Mouse (Mus musculus) neural tube, embryonic 14.5 days (tissue): ENCODE data around the gene Foxd2. TPM values are rescaled to one million over a fixed set of nuclear protein-coding genes. Genes with fewer than 3 reads are reported as not detected.

Source experiments
- ATAC-seq: fragments of 200-750 bp; cut with Nextera tagmentation; 2 replicates; pipeline ENCODE4 v1.8.0; 2017; ENCODE audit warnings: low read depth, mild to moderate bottlenecking, moderate TSS enrichment, moderate library complexity
- H3K27ac ChIP-seq: fragments of 300-500 bp; sonication (generic); 2 replicates; pipeline ENCODE4 v1.5.1; 2014; ENCODE audit warnings: low read depth, mild to moderate bottlenecking, control low read depth, low read length, moderate library complexity, mixed read lengths
- H3K27me3 ChIP-seq: fragments of 300-500 bp; sonication (generic); 2 replicates; pipeline ENCODE4 v1.6.1; 2014; ENCODE audit warnings: low read length; ENCODE audit not compliant: control insufficient read depth, insufficient read depth
- H3K36me3 ChIP-seq: fragments of 300-500 bp; sonication (generic); 2 replicates; pipeline ENCODE4 v1.6.1; 2014; ENCODE audit warnings: low read length, mixed read lengths; ENCODE audit not compliant: control insufficient read depth, insufficient read depth
- H3K4me1 ChIP-seq: fragments of 300-500 bp; sonication (generic); 2 replicates; pipeline ENCODE4 v1.6.1; 2014; ENCODE audit warnings: low read length; ENCODE audit not compliant: control insufficient read depth, insufficient read depth
- H3K4me2 ChIP-seq: fragments of 300-500 bp; sonication (generic); 2 replicates; pipeline ENCODE4 v1.6.1; 2014; ENCODE audit warnings: mild to moderate bottlenecking, low read depth, low read length, control low read depth
- H3K4me3 ChIP-seq: fragments of 300-500 bp; sonication (generic); 2 replicates; pipeline ENCODE4 v1.5.1; 2014; ENCODE audit warnings: low read depth, low read length, control low read depth, mixed read lengths
- H3K9ac ChIP-seq: fragments of 300-500 bp; sonication (generic); replicated peaks from 2 replicates; pipeline ENCODE4 v1.6.1; 2014; ENCODE audit warnings: low read depth, mild to moderate bottlenecking, control low read depth, low read length, mixed read lengths
- H3K9me3 ChIP-seq: fragments of 300-500 bp; sonication (generic); 2 replicates; pipeline ENCODE4 v1.6.1; 2016; ENCODE audit warnings: low read length; ENCODE audit not compliant: control insufficient read depth
- WGBS: fragments of 180-500 bp; shearing (Covaris S2); extraction: QIAGEN DNeasy Blood & Tissue Kit; methylation state at CpG from one replicate; pipeline ENCODE4 v1.1.7; 2014; 5-methylcytosine and 5-hydroxymethylcytosine counted together
- polyA plus RNA-seq: library from polyadenylated mRNA; unstranded; fragments of >200 nt; fragmentation: Nextera tagmentation; extraction: Ambion mirVana; gene quantifications from 2 replicates; pipeline ENCODE4 v1.2.1, GENCODE M21; 2014

The Foxd2 gene
- polyA plus RNA-seq, 1 experiment from 2014 or later, result not detected

DNA sequence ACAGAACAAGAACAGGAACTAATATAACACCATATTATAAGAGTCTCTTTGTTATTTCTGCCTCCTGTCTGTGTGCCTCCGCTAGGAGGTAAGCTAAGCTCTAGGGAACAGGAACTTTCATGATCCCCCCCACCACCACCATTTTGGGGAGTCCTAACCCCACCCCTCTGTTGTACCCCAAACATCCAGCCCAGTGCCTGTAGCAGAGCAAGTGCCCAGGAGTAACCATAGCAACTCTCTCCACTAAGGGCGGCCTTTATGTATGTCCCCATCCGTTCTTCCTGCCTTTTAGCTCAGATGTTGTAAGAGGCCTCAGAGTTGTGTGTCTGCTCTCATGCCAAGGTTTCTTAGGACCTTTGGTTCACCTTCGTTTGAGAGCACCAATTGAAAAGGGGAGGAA, 33.4 kb upstream of the Foxd2 start:
- ATAC-seq, result peak; percentile 45; the same call in 1 of the 2 replicates
- WGBS, result 26% methylated on average over 4 of the region's 4 CpGs
- no peak overlapping the region for H3K4me3 ChIP-seq

DNA sequence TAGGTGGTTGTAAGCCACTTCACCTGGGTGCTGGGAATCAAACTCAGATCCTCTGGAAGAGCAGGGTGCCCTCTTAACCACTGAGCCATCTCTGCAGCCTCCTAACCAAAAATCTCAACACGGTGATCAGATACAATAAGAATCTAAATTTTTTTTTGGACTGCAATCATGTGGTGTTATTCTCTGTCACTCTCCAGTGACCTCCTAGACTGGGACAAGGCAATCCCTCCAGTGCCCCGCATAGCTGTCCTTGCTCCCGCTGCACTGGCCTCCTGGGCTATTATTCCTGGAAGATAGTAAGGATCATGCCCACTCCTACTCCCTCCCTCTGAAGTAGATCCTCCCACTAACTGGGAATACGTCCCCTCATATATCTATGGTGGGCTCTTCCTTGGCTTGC, 32.6 kb upstream of the Foxd2 start:
- H3K4me1 ChIP-seq, result no peaks in the 10 kb centered on the region
- 0 out of 2 replicates have a peak, but pooled peaks have one; percentile 33 for ATAC-seq
- H3K9me3 ChIP-seq, result no peaks in the 10 kb centered on the region
- H3K4me2 ChIP-seq, result no peak overlapping the region
- H3K27ac ChIP-seq, result no peak overlapping the region
- no peaks in the 10 kb centered on the region for H3K36me3 ChIP-seq
- peaks cover 6% of the 10 kb centered on the region for H3K27me3 ChIP-seq
- no peak overlapping the region for H3K4me3 ChIP-seq
- no peak overlapping the region for H3K9ac ChIP-seq
- 59% methylated on average over 4 of the region's 4 CpGs for WGBS

More for the DNA sequence above, 33.4 kb upstream of the Foxd2 start:
- Histone ChIP-seq H3K9ac (no peak overlapping the region), H3K4me2 (no peak overlapping the region), H3K9me3 (no peaks in the 10 kb centered on the region), H3K27me3 (peaks cover 10% of the 10 kb centered on the region), H3K36me3 (no peaks in the 10 kb centered on the region), H3K27ac (no peak overlapping the region), H3K4me1 (no peaks in the 10 kb centered on the region)

- no peak for ATAC-seq
- H3K27ac ChIP-seq, result no peak overlapping the region
- no peak overlapping the region for H3K4me2 ChIP-seq
- H3K36me3 ChIP-seq, result no peaks in the 10 kb centered on the region
- no peak overlapping the region for H3K9ac ChIP-seq
- no peaks in the 10 kb centered on the region for H3K4me1 ChIP-seq
- no peaks in the 10 kb centered on the region for H3K9me3 ChIP-seq
- no peak overlapping the region for H3K4me3 ChIP-seq
- H3K27me3 ChIP-seq, result no peaks in the 10 kb centered on the region
- WGBS, result 68% methylated on average over 3 of the region's 3 CpGs
Measured at GRCm38 (mm10) chr4:114938248-114938647, 29.6 kb upstream of the Foxd2 start.

DNA sequence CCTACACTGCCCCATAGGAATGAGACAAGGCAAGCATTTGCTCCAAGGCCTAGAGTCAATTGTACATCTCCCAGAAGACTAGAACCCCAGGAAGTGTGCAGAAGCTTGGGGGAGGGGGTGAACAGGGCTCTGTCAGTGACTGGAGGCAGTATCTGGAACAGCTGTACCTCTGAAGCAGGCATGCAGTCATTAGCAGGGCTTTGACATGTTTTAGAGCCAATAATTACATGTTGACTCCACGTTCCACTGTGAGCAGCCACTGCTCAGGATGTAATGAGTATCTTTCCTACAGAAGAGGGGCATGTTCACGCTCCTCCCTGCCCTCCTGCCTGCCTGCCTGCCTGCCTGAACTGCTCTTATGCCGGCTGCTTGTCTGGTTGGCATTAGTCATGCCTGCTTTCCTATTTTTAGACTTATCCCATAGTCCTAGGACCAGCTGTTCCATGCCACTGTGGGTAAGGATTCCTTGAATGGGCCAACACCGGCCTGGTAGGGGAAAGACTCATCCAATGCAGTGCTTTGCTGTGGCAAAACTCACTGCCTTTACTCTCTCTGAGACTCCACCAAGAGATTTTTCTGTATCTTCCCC, 28.9 kb upstream of the Foxd2 start:
- ATAC-seq, result no peak
- Histone ChIP-seq H3K9ac (no peak overlapping the region), H3K9me3 (no peaks in the 10 kb centered on the region), H3K27me3 (no peaks in the 10 kb centered on the region), H3K4me2 (no peak overlapping the region), H3K4me1 (no peaks in the 10 kb centered on the region), H3K27ac (no peak overlapping the region), H3K4me3 (no peak overlapping the region), H3K36me3 (no peaks in the 10 kb centered on the region)
- WGBS, result 44% methylated on average over 4 of the region's 4 CpGs

GRCm38 (mm10) chr4:114934188-114934587, 25.5 kb upstream of the Foxd2 start:
- Histone ChIP-seq H3K9ac (no peak overlapping the region), H3K4me3 (no peak overlapping the region), H3K4me2 (no peak overlapping the region), H3K36me3 (no peaks in the 10 kb centered on the region), H3K9me3 (no peaks in the 10 kb centered on the region), H3K4me1 (no peaks in the 10 kb centered on the region), H3K27me3 (peaks cover 4% of the 10 kb centered on the region), H3K27ac (no peak overlapping the region)
- 84% methylated on average over 6 of the region's 6 CpGs for WGBS
- ATAC-seq, result no peak

DNA sequence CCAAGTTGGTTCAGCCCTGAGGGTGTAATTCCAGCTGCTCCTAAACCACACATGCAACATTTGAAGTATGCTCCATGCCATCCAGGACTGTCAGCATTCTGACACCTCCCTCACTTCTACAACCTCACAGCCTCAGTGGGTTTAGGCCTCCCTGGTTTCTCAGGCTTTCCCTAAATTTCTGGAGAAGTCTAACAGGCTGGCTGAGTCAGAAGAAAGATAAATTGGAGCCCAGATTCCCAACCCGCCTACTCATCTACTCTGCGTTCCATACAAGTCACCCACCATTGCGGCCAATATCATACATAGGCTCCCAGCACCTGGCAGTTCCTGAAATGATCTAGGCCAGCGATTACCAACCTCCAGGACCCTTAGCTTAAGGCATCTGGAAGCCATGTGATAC, 24.1 kb upstream of the Foxd2 start:
- 89% methylated on average over 4 of the region's 4 CpGs for WGBS
- Histone ChIP-seq H3K4me3 (no peak overlapping the region), H3K27me3 (peaks cover 12% of the 10 kb centered on the region), H3K4me1 (no peaks in the 10 kb centered on the region), H3K9me3 (no peaks in the 10 kb centered on the region), H3K36me3 (no peaks in the 10 kb centered on the region), H3K9ac (no peak overlapping the region), H3K27ac (no peak overlapping the region), H3K4me2 (no peak overlapping the region)
- ATAC-seq, result no peak

GRCm38 (mm10) chr4:114929155-114929554, 20.5 kb upstream of the Foxd2 start:
- Histone ChIP-seq H3K4me2 (no peak overlapping the region), H3K9ac (no peak overlapping the region), H3K4me3 (no peak overlapping the region), H3K9me3 (no peaks in the 10 kb centered on the region), H3K27ac (no peak overlapping the region), H3K36me3 (no peaks in the 10 kb centered on the region), H3K4me1 (peaks cover 4% of the 10 kb centered on the region; the same call in 1 of the 2 replicates), H3K27me3 (peaks cover 47% of the 10 kb centered on the region)
- 0 out of 2 replicates have a peak, but pooled peaks have one; percentile 26 for ATAC-seq
- 13% methylated on average over 15 of the region's 15 CpGs for WGBS

DNA sequence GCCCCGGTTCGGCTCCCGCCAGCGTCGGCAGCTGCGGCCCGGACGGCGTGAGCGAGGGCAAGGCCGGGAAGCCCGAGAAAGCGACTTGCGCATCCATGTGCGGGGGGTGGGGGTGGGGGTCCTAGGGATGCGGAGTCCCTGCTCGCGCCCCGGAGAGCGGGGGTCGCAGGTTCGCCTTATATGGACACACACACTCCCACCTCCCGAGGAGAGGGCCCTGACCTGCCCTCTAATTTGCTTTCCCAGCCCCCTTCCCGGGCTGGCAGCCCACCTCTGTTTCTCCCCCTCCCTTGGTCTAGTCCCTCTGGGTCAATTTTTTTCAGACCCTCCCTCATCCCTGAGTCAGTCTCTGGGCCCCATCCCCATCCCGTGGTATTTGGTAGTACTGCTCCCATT, 17.2 kb upstream of the Foxd2 start, which contains the start of gene Foxe3:
Gene Foxe3, minus strand, starts transcription at position 97 of the 396 bp plus-strand sequence.
- Histone ChIP-seq H3K4me3 (peak within 1 kb of the TSS; percentile 28), H3K27me3 (peaks cover 72% of the 10 kb centered on the region), H3K27ac (no peak within 1 kb of the TSS), H3K4me1 (peaks cover 4% of the 10 kb centered on the region; the same call in 1 of the 2 replicates), H3K9me3 (no peaks in the 10 kb centered on the region), H3K9ac (0 out of 2 replicates have a peak within 1 kb of the TSS, but pooled peaks have one; percentile 28), H3K4me2 (peak within 1 kb of the TSS; percentile 49), H3K36me3 (no peaks in the 10 kb centered on the region)
- no peak for ATAC-seq
- WGBS, result 2% methylated on average over 23 of the region's 25 CpGs

DNA sequence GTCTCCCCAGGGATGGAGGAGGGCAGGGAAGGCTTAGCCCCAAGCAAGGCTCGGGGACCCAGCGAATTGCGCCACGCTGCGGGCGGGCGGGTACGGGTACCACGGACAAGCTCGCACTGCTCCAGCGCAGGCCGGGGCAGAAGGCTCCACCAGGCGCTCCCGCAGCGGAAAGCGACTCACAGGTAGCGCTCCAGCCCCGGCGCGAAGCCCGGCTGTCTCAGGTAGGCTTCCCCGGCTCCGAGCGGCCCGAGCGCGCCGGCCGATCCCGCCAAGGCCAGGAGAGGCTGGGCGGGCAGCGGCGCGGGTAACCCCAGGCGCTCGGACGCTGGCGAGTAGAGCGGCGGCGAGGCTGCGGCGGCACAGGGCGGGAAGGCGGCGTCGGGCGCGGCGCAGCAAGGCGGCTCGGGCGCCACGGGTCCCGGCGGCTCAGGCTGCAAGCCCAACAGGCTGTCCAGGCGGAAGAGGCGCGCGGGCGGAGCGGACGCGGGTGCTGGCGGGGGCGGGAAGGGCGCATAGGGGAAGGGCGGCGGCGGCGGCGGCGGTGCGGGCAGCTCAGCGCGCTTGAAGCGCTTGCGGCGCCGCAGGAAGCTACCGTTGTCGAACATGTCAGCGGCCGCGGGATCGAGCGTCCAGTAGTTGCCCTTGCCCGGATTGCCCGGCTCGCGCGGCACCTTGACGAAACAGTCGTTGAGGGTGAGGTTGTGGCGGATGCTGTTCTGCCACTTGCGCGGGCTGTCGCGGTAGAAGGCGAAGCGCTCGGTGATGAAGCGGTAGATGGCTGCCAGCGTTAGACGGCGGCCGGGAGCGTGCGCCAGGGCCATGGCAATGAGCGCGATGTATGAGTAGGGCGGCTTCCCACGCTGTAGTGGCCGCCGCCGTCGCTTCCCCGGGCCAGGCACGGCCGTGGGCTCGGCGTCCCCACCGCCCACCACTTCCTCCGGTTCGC, 16.6 kb upstream of the Foxd2 start:
- H3K9me3 ChIP-seq, result no peaks in the 10 kb centered on the region
- no peaks in the 10 kb centered on the region for H3K36me3 ChIP-seq
- peaks cover 4% of the 10 kb centered on the region; the same call in 1 of the 2 replicates for H3K4me1 ChIP-seq
- peaks cover 72% of the 10 kb centered on the region for H3K27me3 ChIP-seq
- H3K4me3 ChIP-seq, result peak overlapping the region; percentile 28
- no peak overlapping the region for H3K27ac ChIP-seq
- 0 out of 2 replicates have a peak overlapping the region, but pooled peaks have one; percentile 28 for H3K9ac ChIP-seq
- under 1% methylated on average over 88 of the region's 125 CpGs for WGBS
- H3K4me2 ChIP-seq, result peak overlapping the region; percentile 49
- peak; percentile 56 for ATAC-seq
